Mouse (Mus musculus) left cerebral cortex, postnatal 14 days (tissue): ENCODE measurements around the gene Cd44. TPM values are rescaled to one million over a fixed set of nuclear protein-coding genes. Genes with fewer than 3 reads are reported as not detected.

Source experiments
- DNase-seq, 2 experiments: peaks; one replicate each; pipeline ENCODE4 v3.0.0; 2021 to 2022; ENCODE audit warnings: low spot score in 2 of 2, mixed read lengths in 1 of 2
- intact Hi-C: fragments of 180-260 bp; cut with DNase I; formaldehyde crosslinking; loops from one replicate; pipeline ENCODE4 v1.15.1; 2025
- total RNA-seq, 2 experiments: library from RNA; stranded (reverse); gene quantifications; 2 replicates each; pipeline ENCODE4 v1.2.3; 2021

The Cd44 gene
- total RNA-seq, 2 experiments from 2014 or later, result 7.0 to 8.4 TPM

GRCm38 (mm10) chr2:102918301-102918700 is 16.8 kb upstream of the Cd44 start:
- no peak for DNase-seq
- intact Hi-C loops, result no loop called here

- intact Hi-C loops, result no loop called here
- peak; percentile 36 to 66 for DNase-seq
Measured at GRCm38 (mm10) chr2:102916596-102916995, 15.1 kb upstream of the Cd44 start.

DNA sequence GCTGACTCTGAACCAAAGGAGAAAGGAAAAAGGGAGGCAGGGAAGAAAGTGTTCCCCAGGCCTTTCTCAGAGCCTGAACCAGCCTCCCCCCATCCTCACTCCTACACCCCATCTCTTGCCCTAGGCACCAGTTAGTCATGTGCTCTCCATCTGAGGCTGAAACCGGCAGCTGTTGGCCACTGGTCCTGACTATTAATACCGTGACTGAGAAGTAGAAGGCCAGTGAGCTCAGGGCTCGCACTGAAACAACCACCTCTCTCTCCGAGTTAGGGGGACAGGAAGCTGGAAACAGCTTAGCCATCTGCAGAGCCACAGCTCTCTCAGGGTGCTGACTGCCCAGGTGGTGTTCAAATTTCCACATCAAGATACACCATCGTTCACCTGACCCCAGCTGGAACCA is 13.2 kb upstream of the Cd44 start:
- intact Hi-C loops, result no loop called here

DNA sequence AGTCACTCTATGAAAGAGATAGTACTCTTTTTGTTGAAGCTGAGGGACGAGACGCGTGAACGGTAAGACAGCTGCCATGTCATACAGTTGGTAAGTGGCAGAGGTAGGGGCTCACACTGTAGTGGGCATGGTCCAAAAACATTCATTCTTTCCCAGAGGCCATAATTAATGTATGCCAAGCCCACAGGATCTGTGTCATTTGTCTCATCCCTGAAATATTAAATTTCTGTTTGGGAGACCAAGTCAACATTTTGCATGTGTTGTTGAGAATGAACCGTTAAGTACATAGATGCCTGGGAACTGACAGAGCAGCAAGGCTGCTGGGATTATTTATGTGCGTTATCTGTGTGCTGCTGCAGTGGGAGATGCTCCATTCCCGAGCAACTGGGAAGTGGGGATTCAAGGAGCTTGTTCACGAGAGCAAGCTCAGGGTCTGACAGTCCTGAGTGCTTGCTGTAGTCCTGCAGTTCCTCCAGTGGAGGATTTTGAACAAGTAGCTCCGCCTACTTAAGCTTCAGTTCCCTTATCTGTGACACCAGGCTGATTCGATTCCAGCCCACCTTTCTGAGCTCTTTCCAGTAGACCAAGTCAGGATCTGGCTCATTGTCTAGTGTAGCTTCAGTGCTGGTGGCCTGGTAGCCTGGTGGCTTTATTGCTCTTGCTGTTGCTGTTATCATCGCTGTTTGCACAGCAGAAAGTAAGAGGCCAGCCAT is 12.5 kb upstream of the Cd44 start:
- intact Hi-C loops, result no loop called here
- DNase-seq, result no peak

More for the DNA sequence above, 13.2 kb upstream of the Cd44 start:
- DNase-seq, result no peak

DNA sequence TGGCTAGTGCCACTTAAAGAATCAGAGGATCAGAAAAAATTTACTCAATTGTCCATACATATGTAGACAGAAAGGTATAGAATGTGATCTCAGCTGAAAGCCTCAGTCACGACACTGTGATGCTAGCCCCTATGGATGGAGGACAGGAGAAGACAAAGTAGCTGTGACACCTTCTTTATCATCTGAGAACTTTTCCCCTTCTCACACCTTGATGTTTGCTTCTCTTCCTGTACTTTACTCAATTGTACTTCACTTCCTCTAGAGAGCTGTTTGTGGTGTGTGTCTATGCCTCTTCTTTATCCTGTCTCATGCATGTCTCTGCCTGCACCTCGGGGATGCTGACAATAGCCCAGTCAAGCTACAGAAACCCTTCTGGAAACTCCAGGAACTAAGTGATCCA is 11.5 kb upstream of the Cd44 start:
- intact Hi-C loops, result no loop called here
- DNase-seq, result no peak

GRCm38 (mm10) chr2:102912469-102912868 is 11.0 kb upstream of the Cd44 start:
- DNase-seq, result no peak
- intact Hi-C loops, result no loop called here

DNA sequence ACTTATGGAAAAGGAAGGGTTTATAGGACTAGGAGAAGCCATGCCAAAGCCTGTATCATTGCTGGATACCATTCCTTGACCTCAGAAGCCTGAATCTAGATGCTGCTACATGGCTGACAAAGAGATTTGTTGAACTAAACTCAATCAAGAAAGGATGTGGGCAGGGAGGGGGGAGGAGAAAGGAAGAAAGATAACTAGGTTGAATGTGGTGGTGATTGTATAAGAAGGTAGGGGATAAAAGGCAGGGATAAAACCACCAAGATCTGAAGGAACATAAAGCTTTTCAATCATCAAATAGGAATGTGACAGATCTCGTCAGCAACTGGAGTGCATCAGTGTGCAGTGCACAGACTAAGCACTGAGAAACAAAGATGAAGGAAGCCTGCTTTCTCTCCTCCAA is 7.9 kb upstream of the Cd44 start:
- intact Hi-C loops, result no loop called here
- no peak for DNase-seq

DNA sequence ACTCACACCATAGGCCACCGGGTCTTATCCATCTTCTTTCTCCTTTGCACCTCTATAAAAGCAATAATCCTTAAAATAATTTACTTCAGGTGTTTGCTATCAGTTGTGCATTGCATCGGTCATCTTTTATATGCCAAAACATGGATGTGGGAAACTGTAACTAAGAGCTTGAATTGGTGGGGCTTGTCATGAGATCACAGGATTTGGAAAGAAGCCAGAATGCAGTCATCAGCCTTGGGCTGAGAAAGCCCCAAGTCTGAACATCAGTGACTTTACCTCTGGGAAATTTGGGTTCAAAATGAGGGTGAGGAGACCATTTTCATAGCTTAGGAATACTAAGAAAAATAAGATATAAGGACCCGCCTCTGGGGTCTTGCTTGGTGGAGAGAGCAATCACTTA is 4.1 kb upstream of the Cd44 start:
- intact Hi-C loops, result no loop called here
- DNase-seq, result no peak

DNA sequence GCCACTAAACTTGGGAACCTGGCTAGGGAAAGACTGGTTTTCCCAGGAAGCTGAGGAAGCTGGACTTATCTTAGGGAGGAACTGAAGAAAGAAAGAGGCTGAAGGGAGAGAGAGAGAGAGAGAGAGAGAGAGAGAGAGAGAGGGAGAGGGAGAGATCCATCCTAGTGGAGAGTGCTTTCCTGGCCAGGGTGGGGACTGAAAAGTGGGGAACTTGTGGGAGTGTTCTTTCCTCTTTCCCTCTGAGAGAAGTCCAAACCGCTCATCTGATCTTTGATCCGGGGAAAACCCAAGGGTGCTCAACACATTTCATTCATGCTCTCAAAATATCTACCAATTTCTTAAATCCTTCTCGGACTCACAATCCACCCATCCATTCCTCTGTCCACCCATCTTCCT is 361 bp upstream of the Cd44 start:
- no peak for DNase-seq
- intact Hi-C loops, result no loop called here

DNA sequence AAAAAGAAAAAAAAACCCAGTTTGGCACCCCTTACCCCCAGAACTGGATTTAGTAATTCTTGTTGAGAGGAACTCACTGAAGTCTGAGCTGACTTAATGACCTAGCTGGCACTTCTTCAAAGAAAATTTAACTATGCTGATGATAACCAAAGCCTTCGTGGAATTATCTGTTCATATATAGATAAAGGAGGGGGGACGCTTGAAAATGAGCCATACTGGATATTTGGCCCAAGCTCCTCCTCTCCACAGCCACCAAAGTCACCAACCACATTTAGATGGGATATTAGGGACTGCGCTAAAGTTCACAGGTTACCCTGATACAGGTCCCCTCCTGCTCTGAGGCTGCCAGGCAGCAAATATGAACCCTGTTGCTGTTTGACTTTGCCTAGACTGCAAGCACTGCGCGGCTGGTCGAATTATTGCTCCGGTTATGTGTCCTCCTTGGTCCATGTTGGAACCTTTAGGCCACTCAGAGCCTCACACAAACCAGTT is 1.2 kb downstream of the Cd44 start:
- DNase-seq, result no peak
- intact Hi-C loops, result no loop called here

GRCm38 (mm10) chr2:102899238-102899637 is 2.2 kb downstream of the Cd44 start:
- intact Hi-C loops, result no loop called here
- no peak for DNase-seq

DNA sequence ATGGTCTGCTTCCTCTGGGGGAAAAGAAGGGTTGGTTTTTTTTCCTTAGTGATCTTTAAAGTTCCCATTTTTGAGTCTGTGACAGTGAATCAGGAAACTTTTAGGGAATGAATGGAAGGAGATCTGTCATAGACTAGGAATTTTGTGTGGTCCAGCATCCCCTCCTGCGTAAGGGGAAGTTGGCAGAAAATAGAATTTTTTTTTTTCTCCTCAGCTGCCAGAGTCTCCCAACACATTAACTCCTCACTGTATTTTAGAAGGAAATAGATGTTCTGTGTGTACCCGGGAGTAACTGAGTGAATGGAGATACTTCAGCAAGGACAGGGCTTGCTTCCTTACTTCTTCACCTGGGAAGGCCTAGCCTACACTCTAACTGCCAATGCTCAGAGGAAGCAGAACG is 2.9 kb downstream of the Cd44 start:
- intact Hi-C loops, result no loop called here
- DNase-seq, result no peak

DNA sequence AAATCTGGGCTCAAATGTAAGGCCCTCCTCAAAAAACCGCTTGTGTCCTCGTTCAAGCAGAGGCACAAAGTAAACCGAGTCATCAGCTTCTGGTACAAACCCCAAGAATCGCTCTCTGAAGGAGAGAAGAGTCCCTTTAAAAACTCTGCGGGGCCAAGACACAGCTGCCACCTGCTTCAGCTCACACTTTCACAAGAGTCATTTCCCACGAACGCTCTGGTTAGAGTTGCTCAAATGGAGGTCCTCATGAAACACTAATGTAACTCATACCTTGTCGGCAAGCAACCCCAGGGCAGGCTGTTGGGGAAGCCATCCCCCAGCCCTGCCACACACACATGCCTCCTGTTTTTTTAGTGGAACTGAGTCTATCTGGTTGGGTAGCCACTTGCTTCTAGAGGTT is 5.3 kb downstream of the Cd44 start:
- no peak for DNase-seq
- intact Hi-C loops, result no loop called here

DNA sequence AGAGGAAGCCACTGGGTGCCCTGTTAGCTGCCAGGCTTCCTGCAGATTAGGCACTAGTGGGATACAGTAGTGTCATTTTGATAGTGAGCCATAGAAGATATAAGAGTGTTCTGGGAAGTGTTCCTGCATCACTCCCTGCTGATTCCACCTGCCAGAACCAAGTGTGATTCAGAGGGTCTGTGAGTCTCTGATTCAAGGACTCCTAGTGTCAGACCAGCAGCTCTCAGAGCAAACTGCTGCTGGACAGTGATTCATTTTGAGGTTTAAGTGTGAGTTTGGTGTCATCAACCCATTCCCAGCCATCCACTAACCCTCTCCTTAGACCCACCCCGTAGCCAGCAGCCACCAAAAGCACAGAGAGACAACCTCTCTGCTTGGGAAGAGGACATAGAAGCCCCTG is 6.3 kb downstream of the Cd44 start:
- no peak for DNase-seq
- intact Hi-C loops, result no loop called here

GRCm38 (mm10) chr2:102894785-102895184 is 6.7 kb downstream of the Cd44 start:
- no peak for DNase-seq
- intact Hi-C loops, result no loop called here

- intact Hi-C loops, result no loop called here
Measured at GRCm38 (mm10) chr2:102888688-102889225, 12.7 kb downstream of the Cd44 start.

DNA sequence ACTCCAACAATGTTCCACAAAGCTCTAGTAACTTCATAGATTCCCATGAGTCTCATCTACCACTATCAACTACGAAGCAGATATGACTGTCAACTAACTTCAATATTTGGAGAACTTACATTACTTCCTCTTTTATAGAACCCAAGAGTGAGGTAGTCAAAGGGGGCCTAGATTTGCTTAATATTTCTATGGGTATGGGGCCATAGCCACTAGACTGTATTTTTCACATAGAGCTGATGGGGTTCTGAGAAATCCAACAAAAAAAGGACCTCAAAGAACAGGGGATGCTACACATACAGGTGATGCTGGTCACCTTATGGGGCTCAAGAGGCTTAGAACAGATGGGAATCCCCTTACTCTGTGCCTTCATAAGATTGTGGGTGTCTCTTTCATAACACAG is 14.3 kb downstream of the Cd44 start:
- DNase-seq, result no peak
- intact Hi-C loops, result no loop called here

More at GRCm38 (mm10) chr2:102888688-102889225, 12.7 kb downstream of the Cd44 start:
- DNase-seq, result no peak

DNA sequence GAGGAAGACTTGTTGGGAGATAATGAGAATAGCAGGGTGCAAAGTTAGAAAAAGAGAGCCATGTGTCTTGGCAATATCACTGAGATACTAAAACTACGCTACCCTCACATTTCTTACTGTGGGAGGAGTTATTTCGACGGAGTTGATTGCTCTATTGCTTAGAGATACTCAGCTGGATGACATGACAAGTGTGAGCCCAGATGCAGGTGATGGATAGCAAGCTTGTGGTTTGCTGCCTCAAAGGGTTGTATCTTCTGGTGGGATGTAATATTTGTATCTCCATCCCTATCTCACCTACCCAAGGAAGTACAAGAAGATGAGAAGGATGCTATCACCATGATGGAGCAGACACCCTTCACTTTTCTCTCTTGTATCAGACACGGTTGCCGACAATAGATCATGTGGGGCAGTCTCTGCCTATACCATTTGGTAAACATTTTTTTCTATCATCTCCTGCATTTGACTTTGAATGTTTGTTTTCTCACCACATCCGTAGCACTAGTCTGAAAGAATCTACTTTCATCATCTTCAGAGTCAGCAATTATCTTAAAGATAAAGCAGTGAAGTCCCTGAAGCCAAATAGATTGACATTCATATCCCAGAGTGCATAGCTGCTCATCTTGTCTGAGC is 15.0 kb downstream of the Cd44 start:
- DNase-seq, result no peak
- intact Hi-C loops, result no loop called here

GRCm38 (mm10) chr2:102882597-102883272 is 18.7 kb downstream of the Cd44 start:
- intact Hi-C loops, result no loop called here
- DNase-seq, result no peak

DNA sequence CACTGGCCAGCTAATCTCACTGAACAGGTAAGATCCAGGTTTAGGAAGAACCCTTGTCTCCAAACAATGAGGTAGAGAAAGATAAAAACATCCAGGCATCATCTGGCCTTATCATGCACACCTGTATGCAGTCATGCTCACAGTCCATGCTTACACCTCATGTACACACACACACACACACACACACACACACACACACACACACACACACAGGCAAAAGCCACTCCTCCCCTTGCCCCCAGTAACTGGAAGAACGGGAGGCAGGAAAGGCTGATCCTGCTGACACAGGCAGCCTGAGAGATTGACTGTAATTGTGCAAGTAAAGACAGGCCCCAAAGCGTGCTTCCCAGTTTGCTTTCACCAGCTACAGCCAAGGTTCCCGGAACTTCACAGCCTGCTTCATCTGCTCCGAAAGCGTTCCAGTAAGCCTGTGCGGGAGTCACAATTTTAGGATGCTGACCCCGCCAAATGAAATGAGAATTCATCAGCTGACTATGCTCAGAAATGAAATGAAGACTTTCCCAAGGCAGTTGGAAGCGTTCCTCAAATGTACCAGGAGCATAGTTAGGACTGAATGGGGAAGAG is 19.4 kb downstream of the Cd44 start:
- intact Hi-C loops, result no loop called here
- peak in 1 of 2 experiments; percentile 23 for DNase-seq
